Mouse (Mus musculus): ENCODE results near the gene Asphd2.

DNA sequence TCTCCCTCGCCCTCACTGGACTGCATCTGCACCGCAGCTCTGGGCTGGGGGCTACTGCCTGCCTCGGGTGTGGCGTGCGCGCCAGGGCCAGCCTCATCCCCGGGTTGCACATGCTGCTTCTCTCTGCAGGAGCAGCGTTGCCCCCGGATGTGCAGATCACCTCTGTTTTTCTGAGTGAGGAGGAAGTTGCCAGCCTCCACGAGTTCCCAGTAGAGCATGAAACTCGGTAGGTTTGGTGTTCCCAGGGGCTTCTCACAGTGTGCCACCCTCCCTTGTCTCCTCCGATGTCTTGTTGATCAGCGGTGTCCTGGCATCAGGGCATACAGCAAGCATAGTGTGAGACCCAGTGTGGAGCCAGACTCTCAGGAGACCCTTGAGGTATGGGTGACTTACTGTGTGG lies 25.3 kb downstream of the Asphd2 start:
- TF ChIP-seq CTCF (IDR thresholded peaks at IDR 0.05; ENCODE audit: extremely low read depth, insufficient read depth, low read length) (no peak), POLR2A (IDR thresholded peaks at IDR 0.05; ENCODE audit: extremely low read depth, insufficient read depth, low read length) (no peak)

All from cortical plate, adult 2 months (tissue).